Mouse (Mus musculus): ENCODE results near the gene Sash1. TPM values are rescaled to one million over a fixed set of nuclear protein-coding genes. Genes with fewer than 3 reads are reported as not detected.

The Sash1 gene
- total RNA-seq, 4 experiments from 2014 or later: 55.2 to 62.5 (median 57.8) TPM

DNA sequence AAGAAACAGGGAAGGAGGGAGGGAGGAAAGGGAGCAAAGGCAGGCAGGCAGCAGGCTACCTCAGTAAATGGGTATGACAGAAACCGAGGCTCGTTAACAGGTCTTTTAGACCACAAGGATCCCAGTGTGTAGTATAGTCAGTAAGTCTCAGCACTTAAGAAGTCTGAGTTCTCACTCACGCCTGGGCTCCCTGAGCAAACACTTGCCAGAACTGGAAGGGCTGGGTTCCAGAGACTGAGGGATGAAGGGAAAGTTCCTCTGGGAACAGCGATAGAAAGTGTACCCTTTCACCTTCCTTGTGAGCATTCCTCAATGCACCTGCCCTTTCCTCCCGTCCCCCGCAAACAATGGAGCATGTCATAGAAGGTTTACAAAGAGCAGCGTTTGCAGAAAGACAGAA is 16.5 kb upstream of the Sash1 start:
- DNase-seq (ENCODE audit: low spot score in 2 of 2): no peak

GRCm38 (mm10) chr10:8898831-8899511 is 13.1 kb upstream of the Sash1 start:
- no peak for DNase-seq (ENCODE audit: low spot score in 2 of 2)

DNA sequence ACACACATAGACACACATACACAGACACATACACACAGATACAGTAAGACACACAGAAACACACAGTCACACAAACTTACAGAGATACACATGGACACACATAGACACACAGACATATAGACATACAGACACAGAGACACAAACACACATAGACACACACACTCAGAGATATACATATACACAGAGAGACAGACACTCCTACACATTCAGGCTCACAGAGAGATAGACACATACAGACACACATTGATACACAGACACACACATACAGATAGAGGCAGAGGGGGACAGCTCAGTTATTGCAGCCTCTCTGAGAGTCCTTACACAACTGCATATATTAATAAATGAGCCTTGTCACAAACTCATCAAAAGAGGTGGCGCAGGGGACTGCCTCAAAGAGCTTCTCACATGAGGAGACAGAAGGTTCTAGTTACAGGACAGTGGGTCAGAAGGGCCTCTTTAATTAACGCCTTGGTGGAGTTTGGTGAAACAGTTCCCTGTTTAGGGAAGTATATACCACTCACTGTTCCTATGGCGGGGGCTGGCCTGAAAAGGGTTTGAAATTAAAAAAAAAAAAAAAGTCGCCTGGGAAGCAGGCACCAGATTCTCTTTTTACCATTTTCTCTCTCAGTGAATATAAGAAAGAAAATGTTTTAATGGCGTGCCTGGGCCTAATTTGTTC is 12.4 kb upstream of the Sash1 start:
- DNase-seq (ENCODE audit: low spot score in 2 of 2): no peak

DNA sequence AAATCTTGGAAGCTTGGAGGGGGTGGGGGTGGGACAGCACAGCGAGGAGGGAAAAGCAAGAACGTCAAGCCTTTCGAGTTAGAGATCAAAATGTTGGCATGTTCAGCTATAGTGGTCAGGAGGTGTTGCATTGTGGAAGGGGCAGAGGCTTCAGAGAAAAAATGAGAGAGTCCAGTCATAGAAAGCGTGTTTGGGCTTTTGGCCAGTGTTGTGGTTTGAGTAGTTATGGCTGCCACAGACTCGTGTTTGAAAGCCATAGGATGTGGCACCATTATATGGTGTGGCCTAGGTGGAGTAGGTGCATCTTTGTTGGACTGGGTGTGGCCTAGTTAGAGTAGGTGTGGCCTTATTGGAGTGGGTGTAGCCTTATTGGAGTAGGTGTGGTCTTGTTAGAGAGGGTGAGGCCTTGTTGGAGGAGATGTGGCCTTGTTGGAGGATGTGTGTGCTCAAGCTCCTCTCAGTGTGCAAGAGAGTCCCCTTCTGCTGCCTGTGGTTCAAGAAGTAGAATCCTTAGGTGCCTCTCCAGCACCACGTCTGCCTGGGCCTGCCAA is 9.2 kb upstream of the Sash1 start:
- DNase-seq (ENCODE audit: low spot score in 2 of 2): no peak

- no peak for DNase-seq (ENCODE audit: low spot score in 2 of 2)
Measured at GRCm38 (mm10) chr10:8890511-8890910, 4.6 kb upstream of the Sash1 start.

DNA sequence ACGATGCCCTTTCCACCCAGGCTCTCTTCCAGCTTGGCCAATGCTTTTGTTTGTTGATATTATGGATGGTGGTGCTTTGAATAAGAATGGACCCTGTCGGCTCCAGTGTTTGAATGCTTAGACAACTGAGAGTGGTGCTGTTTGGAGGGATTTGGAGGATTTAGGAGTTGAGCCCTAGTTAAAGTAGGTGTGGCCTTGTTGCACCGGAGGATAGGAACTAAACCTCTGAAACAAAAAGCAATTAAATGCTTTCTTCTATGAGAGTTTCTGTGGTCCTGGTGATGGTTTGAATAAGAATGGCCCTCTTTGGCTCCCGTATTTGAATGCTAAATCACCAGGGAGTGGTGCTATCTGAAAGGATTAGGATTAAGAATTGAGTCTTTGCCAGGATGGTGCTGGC is 3.5 kb upstream of the Sash1 start:
- DNase-seq (ENCODE audit: low spot score in 2 of 2): no peak

DNA sequence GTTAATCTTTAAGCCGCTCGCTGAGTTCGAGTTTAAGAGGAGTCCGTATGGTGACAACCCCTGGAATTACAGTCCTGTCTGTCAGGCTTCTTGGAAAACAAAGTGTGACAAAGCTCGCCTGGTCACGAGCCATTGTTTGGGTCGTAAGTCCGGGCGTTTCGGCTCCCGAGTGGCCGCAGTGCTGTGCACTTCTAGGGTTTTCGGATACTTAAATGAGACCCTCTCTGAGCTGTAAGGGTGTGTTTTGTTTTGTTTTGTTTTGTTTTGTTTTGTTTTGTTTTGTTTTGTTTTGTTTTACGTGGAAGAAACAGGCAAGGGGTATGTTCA is 621 bp upstream of the Sash1 start:
- no peak for DNase-seq (ENCODE audit: low spot score in 2 of 2)

DNA sequence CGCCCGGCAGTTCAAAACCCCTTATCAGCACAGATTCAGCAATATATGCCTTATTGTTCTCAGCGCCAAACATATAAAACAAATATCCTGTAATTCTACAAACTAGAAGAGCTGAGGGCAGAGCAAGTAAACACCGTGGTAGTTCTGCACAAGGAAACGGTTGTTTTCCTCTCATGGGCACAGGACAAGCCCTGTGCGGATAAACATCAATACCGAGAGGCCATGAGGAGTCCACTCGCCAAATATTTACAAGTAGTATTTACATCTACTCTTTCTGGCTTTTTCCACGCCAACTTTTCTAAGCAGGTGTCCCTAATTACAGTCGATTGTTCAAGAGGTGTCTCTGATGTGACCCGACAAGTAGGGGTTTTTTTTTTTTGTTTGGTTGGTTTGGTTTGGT is 669 bp downstream of the Sash1 start:
- DNase-seq (ENCODE audit: low spot score in 2 of 2): no peak

- DNase-seq (ENCODE audit: low spot score in 2 of 2): no peak
Measured at GRCm38 (mm10) chr10:8884565-8884964, 1.3 kb downstream of the Sash1 start.

- DNase-seq (ENCODE audit: low spot score in 2 of 2): no peak
Measured at GRCm38 (mm10) chr10:8883686-8884085, 2.2 kb downstream of the Sash1 start.

DNA sequence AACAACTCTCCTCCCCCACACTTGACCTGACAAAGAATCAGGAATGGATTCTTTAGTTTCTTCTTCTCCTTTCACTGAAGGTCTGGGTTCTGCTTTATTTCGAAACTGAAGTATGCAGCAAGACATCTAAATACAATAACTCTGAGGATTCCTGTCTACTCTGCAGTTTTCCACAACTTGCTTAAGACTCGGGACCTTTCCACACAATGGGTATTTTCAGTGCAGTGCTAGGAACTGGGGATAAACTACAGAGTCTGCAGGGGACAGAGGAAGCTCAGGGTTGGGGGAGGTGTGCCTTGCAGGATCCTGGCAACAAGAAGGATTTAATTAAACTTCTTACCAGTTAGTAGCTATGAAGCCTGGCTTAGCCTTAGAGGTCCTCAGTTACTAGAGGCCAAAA is 4.1 kb downstream of the Sash1 start:
- no peak for DNase-seq (ENCODE audit: low spot score in 2 of 2)

- DNase-seq (ENCODE audit: low spot score in 2 of 2): no peak
Measured at GRCm38 (mm10) chr10:8880950-8881675, 4.8 kb downstream of the Sash1 start.

DNA sequence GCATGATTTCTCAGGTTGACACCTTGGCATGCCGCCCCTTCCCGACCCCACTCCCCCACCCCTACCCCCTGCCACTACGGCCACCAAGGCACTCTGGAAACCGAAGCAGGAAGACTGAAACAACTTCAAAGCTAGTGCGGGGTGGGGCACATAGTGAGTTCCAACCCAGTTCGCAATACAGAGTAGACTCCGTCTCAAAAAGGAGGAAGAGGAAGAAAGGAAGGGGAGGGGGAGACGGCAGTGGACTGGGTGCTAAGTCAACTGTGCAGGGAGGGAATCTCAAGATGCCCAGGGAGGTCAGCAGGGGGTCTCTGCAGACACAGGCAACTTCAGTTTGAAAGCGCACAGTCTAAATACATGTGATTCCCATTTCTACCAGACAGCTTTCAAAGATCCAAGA is 7.0 kb downstream of the Sash1 start:
- DNase-seq (ENCODE audit: low spot score in 2 of 2): no peak

GRCm38 (mm10) chr10:8878381-8878780 is 7.5 kb downstream of the Sash1 start:
- DNase-seq (ENCODE audit: low spot score in 2 of 2): no peak

- DNase-seq (ENCODE audit: low spot score in 2 of 2): peak in 1 of 2 experiments; percentile 26
Measured at GRCm38 (mm10) chr10:8873631-8874370, 12.1 kb downstream of the Sash1 start.

DNA sequence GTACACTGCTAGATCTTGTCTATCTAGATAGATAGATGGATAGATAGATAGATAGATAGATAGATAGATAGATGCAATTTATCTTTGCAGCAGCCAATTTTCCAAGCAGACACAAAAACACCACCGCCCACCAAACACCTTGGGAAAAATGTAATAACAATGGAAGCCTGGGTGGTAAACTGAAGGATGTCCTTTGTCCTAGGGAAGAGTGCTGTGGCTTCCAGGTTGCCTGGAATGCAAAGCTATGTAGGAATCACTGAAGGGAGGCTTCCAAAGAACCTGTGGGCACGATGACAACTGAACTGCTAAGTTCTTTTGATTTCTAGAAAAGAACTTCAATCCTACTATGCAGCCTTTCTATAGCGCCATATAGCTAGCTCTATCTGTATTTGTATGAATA is 13.1 kb downstream of the Sash1 start:
- no peak for DNase-seq (ENCODE audit: low spot score in 2 of 2)

DNA sequence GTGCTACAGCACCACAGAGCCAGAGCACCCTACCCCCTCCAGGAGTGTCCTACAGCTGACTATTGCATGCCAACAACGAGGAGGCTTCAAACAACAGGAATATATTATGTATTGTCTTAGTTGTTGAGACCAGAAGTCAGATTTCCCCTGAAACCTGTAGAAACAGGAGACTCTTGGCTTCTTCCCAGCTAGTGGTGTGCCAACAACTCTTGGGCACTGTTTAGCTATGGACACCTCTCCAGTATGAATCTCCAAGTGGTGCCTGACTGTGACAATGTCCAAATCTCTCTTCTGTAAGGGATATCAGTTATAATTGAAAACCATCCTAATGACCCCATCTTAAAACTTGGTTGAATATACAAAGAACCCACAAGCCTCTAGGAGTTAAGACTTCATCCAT is 13.9 kb downstream of the Sash1 start:
- no peak for DNase-seq (ENCODE audit: low spot score in 2 of 2)

- no peak for DNase-seq (ENCODE audit: low spot score in 2 of 2)
Measured at GRCm38 (mm10) chr10:8870368-8870767, 15.5 kb downstream of the Sash1 start.

DNA sequence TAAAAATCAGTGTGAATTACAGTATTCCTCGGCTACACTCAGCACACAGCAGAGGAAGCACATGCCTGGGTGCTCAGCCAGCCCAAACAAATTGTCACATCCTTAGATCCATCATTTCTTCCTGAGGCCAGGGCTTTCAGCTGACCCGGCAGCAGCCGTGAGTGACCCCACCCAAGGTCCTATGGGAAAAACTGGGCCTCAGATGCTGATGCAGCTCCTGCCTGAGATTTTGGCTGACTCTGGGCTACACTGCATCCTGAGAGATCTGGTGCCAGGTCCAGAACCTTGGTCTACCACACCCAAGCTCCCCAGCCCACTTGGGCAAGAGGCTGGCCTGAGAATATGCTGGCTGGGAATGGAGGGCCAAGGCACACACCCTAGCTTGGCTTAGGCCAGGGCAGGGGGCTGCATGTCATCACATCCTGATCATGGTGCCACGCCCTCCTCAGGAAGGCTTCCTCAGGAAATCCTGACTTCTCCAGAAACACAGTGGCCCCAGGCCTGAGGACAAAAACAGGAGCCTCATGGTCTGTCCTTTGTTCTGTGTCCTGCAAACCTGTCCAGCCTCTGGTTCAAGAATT is 19.7 kb downstream of the Sash1 start:
- no peak for DNase-seq (ENCODE audit: low spot score in 2 of 2)

GRCm38 (mm10) chr10:8860655-8861054 is 25.2 kb downstream of the Sash1 start:
- no peak for DNase-seq (ENCODE audit: low spot score in 2 of 2)

DNA sequence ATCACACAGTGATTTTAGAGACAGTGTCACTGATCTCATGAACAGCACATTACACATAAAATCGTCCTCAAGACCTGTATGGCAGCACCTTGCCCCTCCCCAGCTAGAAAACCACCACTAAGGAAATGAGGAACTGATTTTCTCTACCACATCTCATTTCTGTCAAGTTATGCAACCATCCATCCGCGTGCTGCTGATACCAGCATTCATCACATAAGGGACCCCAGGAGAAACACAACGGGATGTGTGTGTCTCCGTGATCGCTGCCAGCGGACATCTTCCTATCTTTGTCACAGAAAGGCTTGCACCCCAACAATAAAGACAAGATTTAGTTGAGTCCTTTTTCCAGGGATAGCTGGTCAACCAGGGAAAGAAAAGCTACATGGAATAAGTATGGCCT is 27.2 kb downstream of the Sash1 start:
- DNase-seq (ENCODE audit: low spot score in 2 of 2): no peak

All from left cerebral cortex, adult 8-10 months (tissue).